ENCODE assay signal across 8 mouse cellular contexts in the genomic region with DNA sequence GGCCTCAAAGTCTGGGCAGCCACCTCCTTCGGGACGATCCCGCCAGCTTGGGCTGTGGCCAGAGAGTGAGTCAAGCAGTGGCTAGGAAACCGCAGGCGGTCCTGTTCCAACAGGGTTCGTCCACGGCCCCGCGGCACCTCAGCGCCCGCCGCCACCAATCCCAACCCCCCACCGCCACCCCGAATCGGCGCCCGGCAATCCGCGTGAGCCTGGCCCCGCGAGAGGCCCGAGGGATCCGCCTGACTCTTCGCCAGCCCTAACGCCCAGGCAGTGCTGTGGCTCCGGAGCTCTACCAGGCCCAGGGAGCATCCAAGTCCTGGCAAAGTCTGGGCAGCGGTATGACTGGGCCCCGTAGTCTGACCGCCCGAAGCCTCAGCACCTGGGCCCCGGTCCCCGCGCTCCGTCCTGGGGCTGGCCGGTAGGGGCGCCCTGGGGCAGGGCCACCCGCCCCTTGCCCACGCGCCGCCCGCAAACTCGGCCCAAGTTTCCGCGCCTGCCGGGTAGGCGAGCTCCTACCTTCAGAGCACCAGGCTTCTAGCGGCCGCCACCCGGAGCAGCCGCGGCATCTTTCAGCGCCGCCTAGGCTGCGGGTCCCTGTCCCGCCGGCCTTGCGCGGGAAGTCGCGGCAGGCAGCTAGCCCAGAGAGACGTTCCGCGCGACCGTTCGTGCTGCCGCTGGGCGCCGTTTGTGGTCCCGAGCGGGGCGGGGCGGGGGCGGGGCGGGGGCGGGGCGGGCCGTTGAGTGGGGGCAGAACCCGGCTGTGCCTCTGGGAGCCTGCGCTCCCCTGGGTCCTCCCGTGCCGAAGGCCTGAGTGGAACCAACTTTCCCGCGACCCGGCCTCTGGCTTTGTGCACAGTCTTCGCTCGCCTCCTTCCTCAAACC. TPM values are rescaled to one million over a fixed set of nuclear protein-coding genes. Genes with fewer than 3 reads are reported as not detected.
A peak's percentile ranks its signal among the peaks of the same experiment; 100 is the strongest.
DNase-seq lines count a peak whose midpoint lies in the region; ATAC-seq lines count a peak whose summit lies in the region.

A gene (minus strand): TSS at position 700 of the 882 bp plus-strand sequence.

- H3K4me3 ChIP-seq in intestine, embryonic 16.5 days (ENCODE audit: low read length): peak within 1 kb of the TSS; percentile 83
- peak within 1 kb of the TSS; percentile 85 for H3K4me3 ChIP-seq in limb, embryonic 11.5 days (ENCODE audit: low read depth, low read length)
- peak within 1 kb of the TSS; percentile 72 for H3K4me3 ChIP-seq in midbrain, embryonic 12.5 days

- H3K27me3 ChIP-seq in intestine, embryonic 16.5 days (replicated peaks; ENCODE audit: control insufficient read depth, insufficient read depth, low read length): no peaks in the 10 kb centered on the region
- H3K27me3 ChIP-seq in limb, embryonic 11.5 days (ENCODE audit: control insufficient read depth, insufficient read depth, low read length): no peaks in the 10 kb centered on the region
- H3K27me3 ChIP-seq in midbrain, embryonic 12.5 days: peaks cover 44% of the 10 kb centered on the region

- H3K36me3 ChIP-seq in intestine, embryonic 16.5 days (ENCODE audit: control insufficient read depth, insufficient read depth, low read length): peaks cover 11% of the 10 kb centered on the region; the same call in 1 of the 2 replicates
- peaks cover 3% of the 10 kb centered on the region for H3K36me3 ChIP-seq in limb, embryonic 11.5 days (ENCODE audit: control insufficient read depth, insufficient read depth, low read length)
- peaks cover 15% of the 10 kb centered on the region; the same call in 1 of the 2 replicates for H3K36me3 ChIP-seq in midbrain, embryonic 12.5 days

- peaks cover 17% of the 10 kb centered on the region for H3K4me1 ChIP-seq in intestine, embryonic 16.5 days (ENCODE audit: control insufficient read depth, insufficient read depth, low read length)
- H3K4me1 ChIP-seq in limb, embryonic 11.5 days (ENCODE audit: control insufficient read depth, insufficient read depth, low read length): peaks cover 18% of the 10 kb centered on the region
- peaks cover 25% of the 10 kb centered on the region for H3K4me1 ChIP-seq in midbrain, embryonic 12.5 days

- WGBS in intestine, embryonic 16.5 days: under 1% methylated on average over 85 of the region's 87 CpGs
- under 1% methylated on average over 69 of the region's 87 CpGs for WGBS in limb, embryonic 11.5 days
- under 1% methylated on average over 66 of the region's 87 CpGs for WGBS in midbrain, embryonic 12.5 days

- H3K9me3 ChIP-seq in intestine, embryonic 16.5 days (ENCODE audit: control insufficient read depth, low read length): no peaks in the 10 kb centered on the region
- H3K9me3 ChIP-seq in limb, embryonic 11.5 days (ENCODE audit: control insufficient read depth, low read length): no peaks in the 10 kb centered on the region
- no peaks in the 10 kb centered on the region for H3K9me3 ChIP-seq in midbrain, embryonic 12.5 days

- H3K27ac ChIP-seq in intestine, embryonic 16.5 days (ENCODE audit: low read length): peak within 1 kb of the TSS; percentile 88
- H3K27ac ChIP-seq in limb, embryonic 11.5 days (replicated peaks; ENCODE audit: low read depth, low read length): 0 out of 2 replicates have a peak within 1 kb of the TSS, but pooled peaks have one; percentile 18
- H3K27ac ChIP-seq in midbrain, embryonic 12.5 days (replicated peaks): peak within 1 kb of the TSS; percentile 58

- peak; percentile 51 to 57 for DNase-seq in left cerebral cortex, adult 18-20 months (ENCODE audit: low spot score in 2 of 2)
- DNase-seq in left cerebral cortex, adult 11 months (ENCODE audit: low spot score): no peak
- peak; percentile 76 for DNase-seq in embryo, embryonic 10.5 days (ENCODE audit: low spot score)
- DNase-seq in gastrocnemius, postnatal 4 days (ENCODE audit: low spot score in 2 of 2): peak; percentile 65 to 78
- DNase-seq in limb, embryonic 11.5 days (ENCODE audit: low spot score): peak; percentile 85
- DNase-seq in right cerebral cortex, postnatal 4 days: peak; percentile 61

- peak within 1 kb of the TSS; percentile 94 for H3K9ac ChIP-seq in intestine, embryonic 16.5 days (ENCODE audit: low read depth, low read length)
- H3K9ac ChIP-seq in limb, embryonic 11.5 days (ENCODE audit: low read length): peak within 1 kb of the TSS; percentile 84
- H3K9ac ChIP-seq in midbrain, embryonic 12.5 days (replicated peaks): peak within 1 kb of the TSS; percentile 74

- H3K4me2 ChIP-seq in intestine, embryonic 16.5 days (ENCODE audit: low read depth, low read length): peak within 1 kb of the TSS; percentile 77
- peak within 1 kb of the TSS; percentile 97 for H3K4me2 ChIP-seq in limb, embryonic 11.5 days (ENCODE audit: low read depth, severe bottlenecking)
- H3K4me2 ChIP-seq in midbrain, embryonic 12.5 days (replicated peaks): peak within 1 kb of the TSS; percentile 84

- ATAC-seq in intestine, embryonic 16.5 days: peak; percentile 86
- peak; percentile 61; the same call in 1 of the 2 replicates for ATAC-seq in limb, embryonic 11.5 days (ENCODE audit: insufficient number of reproducible peaks, low FRiP score, low TSS enrichment, low read depth)
- peak; percentile 76 for ATAC-seq in midbrain, embryonic 12.5 days (ENCODE audit: low FRiP score, low read depth)

RNA-seq across cellular contexts. Expression of the gene that starts here (rescaled TPM):
- 10 to 100 TPM; 14.1 to 18.9 TPM for total RNA-seq in left cerebral cortex, adult 18-20 months (2021)
- 10 to 100 TPM; 12.7 to 14.8 TPM for total RNA-seq in gastrocnemius, postnatal 4 days (2021)
- polyA plus RNA-seq in intestine, embryonic 16.5 days (2015; fragmentation: Nextera tagmentation; extraction: Ambion mirVana): 23.8 and 25.5 TPM in 2 replicates
- 13.9 and 15.6 TPM in 2 replicates for polyA plus RNA-seq in limb, embryonic 11.5 days (2014; fragmentation: Nextera tagmentation; extraction: Ambion mirVana)
- 8.7 and 9.7 TPM in 2 replicates for polyA plus RNA-seq in midbrain, embryonic 12.5 days (2016; fragmentation: Nextera tagmentation; extraction: Ambion mirVana)

Comparison
In these comparisons a context has a peak if more than half of its experiments do, and no peak if none do; other contexts are left out.
1. H3K27ac ChIP-seq: peak in every context shown above with its lines; median percentile 88 in intestine, embryonic 16.5 days; 58 in midbrain, embryonic 12.5 days; 18 in limb, embryonic 11.5 days.